ENCODE assay signal across 8 mouse cellular contexts in the genomic region with DNA sequence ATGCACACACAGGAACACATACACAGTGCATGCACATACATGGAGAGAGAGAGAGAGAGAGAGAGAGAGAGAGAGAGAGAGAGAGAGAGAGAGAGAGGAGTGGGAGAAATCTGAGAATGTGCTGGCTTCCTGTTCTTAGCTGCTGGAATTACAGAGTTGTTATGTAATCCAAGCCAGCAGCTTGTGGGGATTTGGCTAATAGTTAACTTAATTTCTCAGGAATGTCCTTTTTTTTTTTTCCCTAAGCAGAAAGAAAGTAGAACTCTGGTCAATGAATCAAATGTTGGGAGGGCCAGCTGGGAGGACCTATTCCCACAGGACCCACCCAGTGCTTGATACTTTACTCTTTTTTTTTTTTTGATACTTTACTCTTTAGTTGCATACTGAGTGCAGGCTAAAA.
A peak's percentile ranks its signal among the peaks of the same experiment; 100 is the strongest.
DNase-seq lines count a peak whose midpoint lies in the region; ATAC-seq and TF ChIP-seq lines count a peak whose summit lies in the region.
"Had no signal": no experiment of that assay in that cellular context is flagged by ENCODE, and none has a peak within 500 bp of the region (broad histone marks: within the 10 kb centered on the region; RNA-seq: fewer than 3 reads in every experiment).

No protein-coding gene starts in this region.

- no peaks in the 10 kb centered on the region for H3K9me3 ChIP-seq in kidney, embryonic 16.5 days (ENCODE audit: low read length)
- H3K9me3 ChIP-seq: hindbrain, embryonic 13.5 days had no signal

- no peak overlapping the region for H3K9ac ChIP-seq in kidney, embryonic 16.5 days (replicated peaks; ENCODE audit: low read length)
- H3K9ac ChIP-seq: hindbrain, embryonic 13.5 days had no signal

- H3K4me3 ChIP-seq in kidney, embryonic 16.5 days (ENCODE audit: low read length) = no peak overlapping the region
- no peak overlapping the region for H3K4me3 ChIP-seq in thymus, adult 2 months (ENCODE audit: control insufficient read depth, insufficient read depth, low read length)
- H3K4me3 ChIP-seq: hindbrain, embryonic 13.5 days had no signal

- ATAC-seq in kidney, embryonic 16.5 days (ENCODE audit: low FRiP score, low TSS enrichment) = peak; percentile 84

- H3K27me3 ChIP-seq in kidney, embryonic 16.5 days (ENCODE audit: insufficient read depth, low read length) = no peaks in the 10 kb centered on the region
- no peaks in the 10 kb centered on the region for H3K27me3 ChIP-seq in thymus, adult 2 months (ENCODE audit: control insufficient read depth, insufficient read depth, low read length)
- H3K27me3 ChIP-seq: hindbrain, embryonic 13.5 days had no signal

- no peak for TF ChIP-seq POLR2A in thymus, adult 2 months (IDR thresholded peaks at IDR 0.05; ENCODE audit: control insufficient read depth, extremely low read depth, insufficient read depth, low read length, poor library complexity)

- no peak for TF ChIP-seq CTCF in thymus, adult 2 months (IDR thresholded peaks at IDR 0.05; ENCODE audit: borderline replicate concordance, control insufficient read depth, extremely low read depth, insufficient read depth, low read length, poor library complexity)

- peak overlapping the region; percentile 68 for H3K27ac ChIP-seq in kidney, embryonic 16.5 days (ENCODE audit: low read length)
- H3K27ac ChIP-seq in thymus, adult 2 months (ENCODE audit: control insufficient read depth, insufficient read depth, low read length) = no peak overlapping the region
- H3K27ac ChIP-seq: hindbrain, embryonic 13.5 days had no signal

- peak; percentile 31 for DNase-seq in brain, adult 2 months (ENCODE audit: low read depth, low spot score)
- peak; percentile 63 for DNase-seq in gastrocnemius, postnatal 25 days
- DNase-seq in lung, postnatal 10 days = peak; percentile 34
- no peak for DNase-seq in thymus, adult 2 months
- DNase-seq in neural tube, embryonic 10.5 days (ENCODE audit: extremely low spot score, low spot score) = no peak
- no peak for DNase-seq in urinary bladder, postnatal 25 days (ENCODE audit: low spot score)

- H3K4me1 ChIP-seq in kidney, embryonic 16.5 days (ENCODE audit: insufficient read depth, low read length) = peaks cover 14% of the 10 kb centered on the region
- no peaks in the 10 kb centered on the region for H3K4me1 ChIP-seq in thymus, adult 2 months (replicated peaks; ENCODE audit: control insufficient read depth, insufficient read depth, low read length)
- H3K4me1 ChIP-seq: hindbrain, embryonic 13.5 days had no signal

- H3K4me2 ChIP-seq in kidney, embryonic 16.5 days (replicated peaks; ENCODE audit: low read depth, low read length) = no peak overlapping the region
- H3K4me2 ChIP-seq: hindbrain, embryonic 13.5 days had no signal

- H3K36me3 ChIP-seq in kidney, embryonic 16.5 days (ENCODE audit: insufficient read depth, low read length) = no peaks in the 10 kb centered on the region
- no peaks in the 10 kb centered on the region for H3K36me3 ChIP-seq in thymus, adult 2 months (ENCODE audit: control insufficient read depth, insufficient read depth, low read length)
- H3K36me3 ChIP-seq: hindbrain, embryonic 13.5 days had no signal

Comparison
In these comparisons a context has a peak if more than half of its experiments do, and no peak if none do; other contexts are left out.
1. DNase-seq: peak in brain, adult 2 months (single experiment), gastrocnemius, postnatal 25 days (single experiment) and lung, postnatal 10 days (single experiment); none in thymus, adult 2 months (single experiment), neural tube, embryonic 10.5 days (single experiment) and urinary bladder, postnatal 25 days (single experiment).